Mouse (Mus musculus) bone marrow, adult 2 months (tissue): ENCODE data around the gene Mymx.

Experiments
- CTCF ChIP-seq: fragments of 200-500 bp; IDR thresholded peaks from 2 replicates; pipeline ENCODE4 v1.5.1; 2011; ENCODE audit warnings: low read length, control low read depth; ENCODE audit not compliant: control insufficient read depth, insufficient read depth
- POLR2A ChIP-seq: fragments of 200-500 bp; IDR thresholded peaks from 2 replicates; pipeline ENCODE4 v1.6.1; 2011; ENCODE audit warnings: low read depth, mild to moderate bottlenecking, control low read depth, low read length, borderline replicate concordance; ENCODE audit not compliant: control insufficient read depth

DNA sequence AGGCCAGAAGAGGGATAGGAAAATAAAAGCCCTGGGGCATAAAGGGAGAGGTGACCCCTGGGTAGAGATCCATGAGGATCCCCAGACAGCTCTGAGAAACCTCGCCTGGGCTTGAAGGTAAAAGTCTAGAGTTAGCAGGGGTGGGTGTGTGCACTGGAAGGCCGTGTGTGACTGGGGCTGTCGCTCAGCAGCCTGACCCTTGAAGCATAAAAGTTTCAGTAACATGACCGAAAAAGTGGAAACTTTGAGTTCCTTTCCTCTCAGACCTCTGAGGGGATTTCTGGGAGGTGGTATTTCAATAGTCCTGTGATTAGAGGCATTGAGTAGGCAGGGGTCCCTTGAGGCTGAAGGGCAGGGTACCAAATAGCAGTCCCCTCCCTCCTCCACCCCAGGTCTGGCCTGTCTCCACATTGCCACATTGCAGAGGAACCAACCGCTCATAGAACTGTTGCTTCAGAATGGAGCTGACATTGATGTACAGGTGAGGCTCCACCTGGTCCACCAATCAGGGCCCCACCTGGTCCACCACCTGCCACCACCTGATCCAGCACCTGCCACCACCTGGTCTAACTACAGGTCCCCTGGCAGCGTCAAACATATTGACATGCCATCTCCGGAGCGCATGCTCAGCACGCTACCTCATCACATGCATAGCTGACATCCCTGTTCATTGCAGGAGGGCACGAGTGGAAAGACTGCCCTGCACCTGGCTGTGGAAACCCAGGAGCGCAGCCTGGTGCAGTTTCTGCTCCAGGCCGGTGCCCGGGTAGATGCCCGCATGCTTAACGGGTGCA is 42.0 kb downstream of the Mymx start:
- no peak for TF ChIP-seq POLR2A
- no peak for TF ChIP-seq CTCF
